8 mouse cellular contexts compared by ENCODE assay signal in the genomic region with DNA sequence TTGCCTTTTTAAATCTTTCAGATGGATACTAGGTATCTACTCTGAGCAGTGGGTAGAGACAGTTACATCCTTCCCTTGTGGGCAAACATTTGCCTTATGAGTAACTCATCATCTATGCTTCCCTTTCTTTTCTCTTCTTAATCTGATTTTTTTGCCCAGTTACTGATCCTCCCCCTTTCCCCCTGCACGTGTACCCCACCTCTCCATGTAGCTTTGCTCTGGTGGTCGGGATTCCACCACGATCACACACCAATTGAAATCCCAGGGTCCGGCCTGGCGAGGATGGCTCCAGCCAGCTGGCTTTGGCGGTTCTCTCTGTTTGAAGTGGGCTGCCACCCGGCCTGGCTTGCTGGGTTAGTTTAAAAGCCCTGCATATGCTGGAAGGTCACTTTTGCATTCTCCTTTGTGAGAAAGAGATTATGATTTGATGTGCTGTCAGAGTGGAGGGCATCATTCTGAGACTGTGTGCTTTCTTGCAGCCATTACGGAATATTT. TPM values are rescaled to one million over a fixed set of nuclear protein-coding genes. Genes with fewer than 3 reads are reported as not detected.
DNase-seq lines count a peak whose midpoint lies in the region; ATAC-seq and TF ChIP-seq lines count a peak whose summit lies in the region.

No protein-coding gene starts in this region.

- peak overlapping the region; percentile 94 for H3K9ac ChIP-seq in hindbrain, postnatal 0 days (replicated peaks; ENCODE audit: low read length)
- peak overlapping the region; percentile 92 for H3K9ac ChIP-seq in midbrain, embryonic 12.5 days (replicated peaks)

- peak overlapping the region; percentile 87 for H3K4me2 ChIP-seq in hindbrain, postnatal 0 days (ENCODE audit: low read depth, low read length)
- H3K4me2 ChIP-seq in midbrain, embryonic 12.5 days (replicated peaks), result peak overlapping the region; percentile 76

- H3K4me3 ChIP-seq in hindbrain, postnatal 0 days (ENCODE audit: low read length), result peak overlapping the region; percentile 90
- peak overlapping the region; percentile 82 for H3K4me3 ChIP-seq in midbrain, embryonic 12.5 days

- no peak for ATAC-seq in hindbrain, postnatal 0 days
- ATAC-seq in midbrain, embryonic 12.5 days (ENCODE audit: low FRiP score, low read depth), result no peak

- peak overlapping the region; percentile 99 for H3K27ac ChIP-seq in hindbrain, postnatal 0 days
- peak overlapping the region; percentile 100 for H3K27ac ChIP-seq in midbrain, embryonic 12.5 days (replicated peaks)

- H3K36me3 ChIP-seq in hindbrain, postnatal 0 days (ENCODE audit: insufficient read depth, low read length), result no peaks in the 10 kb centered on the region
- H3K36me3 ChIP-seq in midbrain, embryonic 12.5 days, result peaks cover 21% of the 10 kb centered on the region

- 5% methylated on average over 8 of the region's 8 CpGs for WGBS in hindbrain, postnatal 0 days
- 7% methylated on average over 8 of the region's 8 CpGs for WGBS in midbrain, embryonic 12.5 days

- peaks cover 10% of the 10 kb centered on the region; the same call in 1 of the 2 replicates for H3K4me1 ChIP-seq in hindbrain, postnatal 0 days (ENCODE audit: insufficient read depth, low read length)
- peaks cover 18% of the 10 kb centered on the region for H3K4me1 ChIP-seq in midbrain, embryonic 12.5 days

- no peak for TF ChIP-seq CTCF in hindbrain, postnatal 0 days (IDR thresholded peaks at IDR 0.05; ENCODE audit: low read depth)

- H3K27me3 ChIP-seq in hindbrain, postnatal 0 days (ENCODE audit: insufficient read depth, low read length), result no peaks in the 10 kb centered on the region
- H3K27me3 ChIP-seq in midbrain, embryonic 12.5 days, result no peaks in the 10 kb centered on the region

- peak; percentile 39 for DNase-seq in cerebellum, adult 9-11 months
- DNase-seq in cerebellum, adult 11-12 months, result no peak
- DNase-seq in 3T3-L1 (ENCODE audit: low read depth, low spot score), result peak; percentile 12
- peak; percentile 43 for DNase-seq in embryo, embryonic 10.5 days (ENCODE audit: low spot score)
- DNase-seq in hindbrain, postnatal 0 days (ENCODE audit: low spot score), result peak; percentile 59
- DNase-seq in urinary bladder, postnatal 14 days (ENCODE audit: low spot score), result no peak
- no peak for DNase-seq in thymus, postnatal 25 days

- no peaks in the 10 kb centered on the region for H3K9me3 ChIP-seq in hindbrain, postnatal 0 days (ENCODE audit: low read length)
- H3K9me3 ChIP-seq in midbrain, embryonic 12.5 days, result no peaks in the 10 kb centered on the region

RNA-seq across cellular contexts. Expression of a gene that starts 17.2 kb away (rescaled TPM):
- 42.9 and 43.1 TPM in 2 replicates for total RNA-seq in hindbrain, postnatal 0 days (2014; rRNA removed)
- 32.1 and 34.2 TPM in 2 replicates for polyA plus RNA-seq in hindbrain, postnatal 0 days (2015; fragmentation: Nextera tagmentation; extraction: Ambion mirVana)
- polyA plus RNA-seq in midbrain, embryonic 12.5 days (2016; fragmentation: Nextera tagmentation; extraction: Ambion mirVana), result 37.6 and 39.3 TPM in 2 replicates

Comparison
In these comparisons a context has a peak if more than half of its experiments do, and no peak if none do; other contexts are left out.
1. DNase-seq: peak in cerebellum, adult 9-11 months (single experiment), 3T3-L1 (single experiment), embryo, embryonic 10.5 days (single experiment) and hindbrain, postnatal 0 days (single experiment); none in cerebellum, adult 11-12 months (single experiment), urinary bladder, postnatal 14 days (single experiment) and thymus, postnatal 25 days (single experiment).